Mouse (Mus musculus) T-helper 2 cell (primary cell): ENCODE results near the gene Gm43720.

Experiments
- in situ Hi-C: fragments of 300-600 bp; cut with MboI, MseI; formaldehyde crosslinking; loops from one replicate; pipeline ENCODE4 v1.15.1; 2025; ENCODE audit warnings: high pct_unique_total_duplicates

Gene Gm43720

DNA sequence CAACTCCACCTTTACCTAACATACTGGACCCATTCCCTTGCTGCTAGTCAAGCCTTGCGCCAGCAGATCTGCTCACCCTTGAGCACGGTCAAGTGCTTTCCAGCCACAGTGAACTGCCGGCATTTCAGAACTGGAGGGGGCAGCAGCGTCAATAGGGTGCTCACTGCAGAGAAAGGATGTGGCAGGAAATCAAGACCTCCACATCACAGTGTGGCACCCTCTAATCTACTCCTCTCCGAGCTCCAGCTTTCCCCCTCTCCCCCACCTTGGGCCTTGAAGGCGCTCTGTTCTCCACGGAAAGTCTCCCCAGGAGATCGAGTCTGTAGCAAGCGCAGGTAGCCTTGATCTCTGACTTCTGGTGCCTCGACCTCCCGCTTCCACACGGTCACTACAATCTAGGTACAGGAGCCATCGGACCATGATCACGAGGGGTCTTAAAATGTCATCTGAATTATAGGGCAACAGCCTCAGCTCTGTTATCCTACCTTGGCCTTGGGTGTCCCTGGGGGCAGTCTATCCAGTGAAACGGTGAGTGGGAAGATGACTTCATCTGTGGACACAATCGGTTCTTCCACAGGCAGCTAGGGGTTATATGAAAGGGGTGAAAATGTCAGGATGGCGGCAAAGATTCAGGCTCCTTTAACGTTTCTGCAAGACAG is 17.0 kb downstream of the Gm43720 start:
- in situ Hi-C loops: no loop called here

DNA sequence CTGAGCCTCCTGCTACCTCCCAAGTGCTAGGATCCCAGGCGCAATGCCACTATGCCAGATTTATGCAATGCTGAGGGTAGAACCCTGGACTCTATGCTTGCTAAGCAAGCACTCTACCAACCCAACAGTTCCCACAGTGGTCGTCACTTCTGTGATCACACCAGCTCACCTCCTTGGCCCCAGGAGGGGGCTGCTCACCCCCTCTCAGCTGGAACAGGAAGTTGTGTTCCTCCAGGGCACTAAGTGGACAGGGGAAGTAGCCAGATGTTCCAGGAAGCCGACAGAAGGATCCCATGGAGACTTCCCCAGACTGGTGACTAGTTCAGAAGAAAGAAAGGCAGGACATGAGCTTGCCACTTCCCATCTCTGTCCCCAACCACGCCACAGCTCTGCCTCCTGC is 17.8 kb downstream of the Gm43720 start:
- in situ Hi-C loops: no loop called here

DNA sequence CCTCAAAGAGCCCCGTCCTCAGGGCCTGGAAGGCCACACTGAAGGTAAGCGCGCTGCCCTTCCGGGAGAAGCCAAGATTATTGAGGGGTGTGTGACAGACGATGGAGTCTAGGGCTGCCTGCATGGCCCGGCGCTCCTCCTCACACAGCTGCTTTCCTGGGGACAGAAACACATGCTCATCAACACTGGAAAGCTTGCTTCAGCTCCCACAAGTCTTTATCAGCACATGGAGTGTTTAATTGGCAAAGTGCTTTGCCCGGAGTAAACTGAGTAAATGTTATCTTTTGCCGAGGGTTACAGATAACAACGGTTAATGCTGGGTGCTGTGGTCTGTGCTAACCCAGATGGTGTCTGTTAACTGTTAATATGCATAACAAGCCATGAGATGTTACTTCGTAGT is 18.9 kb downstream of the Gm43720 start:
- in situ Hi-C loops: no loop called here

DNA sequence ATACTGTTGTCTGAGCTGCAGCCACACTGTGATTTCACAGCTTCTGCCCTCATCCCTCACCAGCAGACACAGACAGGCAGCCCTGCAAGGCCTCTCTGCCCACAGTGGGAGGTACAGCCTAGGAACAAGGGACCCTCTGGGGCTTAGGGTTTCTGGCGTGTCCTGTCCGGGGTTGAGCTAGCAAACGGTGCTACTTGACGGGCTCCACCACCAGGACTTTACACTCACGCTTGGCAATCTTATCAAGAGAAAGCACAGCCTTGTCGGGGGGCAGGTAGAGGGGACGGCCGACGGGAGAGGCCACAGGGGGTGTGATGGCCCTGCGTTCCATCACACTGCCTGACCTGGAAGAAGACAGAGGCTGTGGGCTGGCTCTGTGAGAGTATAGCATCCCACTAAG is 19.7 kb downstream of the Gm43720 start:
- in situ Hi-C loops: no loop called here

DNA sequence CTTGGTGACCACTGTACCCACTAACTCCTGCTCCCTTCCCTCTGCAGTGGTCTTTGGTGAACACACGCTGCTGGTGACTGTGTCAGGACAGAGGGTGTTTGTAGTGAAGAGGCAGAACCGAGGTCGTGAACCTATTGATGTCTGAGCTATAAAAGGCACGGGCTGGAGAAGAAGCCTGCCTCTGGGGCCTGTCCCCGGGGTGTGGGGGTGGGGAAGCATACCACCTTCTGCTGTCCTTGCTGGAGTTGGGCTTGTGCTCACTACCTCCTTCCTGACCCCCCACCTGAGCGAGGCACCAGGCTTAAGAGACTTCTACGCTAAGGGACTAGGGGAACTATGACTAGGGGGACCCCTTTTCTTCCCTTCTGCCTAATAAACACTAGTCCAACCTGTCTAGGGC is 20.8 kb downstream of the Gm43720 start:
- in situ Hi-C loops: no loop called here

DNA sequence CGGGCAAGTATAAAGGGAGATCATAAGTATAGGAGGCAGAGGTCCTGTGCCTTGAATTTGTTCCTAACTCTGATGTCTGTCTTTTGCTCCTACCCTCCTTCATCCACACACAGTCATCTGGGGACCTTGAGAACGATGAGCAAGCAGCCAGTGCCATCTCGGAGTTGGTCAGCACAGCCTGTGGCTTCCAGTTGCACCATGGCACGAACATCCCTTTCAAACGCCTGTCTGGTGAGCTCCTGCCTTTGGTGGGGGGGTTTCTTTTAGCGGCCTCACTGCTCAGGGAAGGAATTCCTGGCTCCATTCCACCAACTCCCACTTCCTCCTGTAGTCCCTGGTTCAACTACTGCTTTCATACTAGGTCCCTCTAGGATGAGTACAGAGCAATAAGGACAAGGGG is 21.2 kb downstream of the Gm43720 start:
- in situ Hi-C loops: no loop called here

GRCm38 (mm10) chr5:138258078-138258477 is 21.7 kb downstream of the Gm43720 start:
- in situ Hi-C loops: no loop called here

- in situ Hi-C loops: no loop called here
These were observed 22.2 kb downstream of the Gm43720 start for GRCm38 (mm10) chr5:138257585-138257978.

- in situ Hi-C loops: no loop called here
These were observed 22.7 kb downstream of the Gm43720 start for GRCm38 (mm10) chr5:138256966-138257584.

DNA sequence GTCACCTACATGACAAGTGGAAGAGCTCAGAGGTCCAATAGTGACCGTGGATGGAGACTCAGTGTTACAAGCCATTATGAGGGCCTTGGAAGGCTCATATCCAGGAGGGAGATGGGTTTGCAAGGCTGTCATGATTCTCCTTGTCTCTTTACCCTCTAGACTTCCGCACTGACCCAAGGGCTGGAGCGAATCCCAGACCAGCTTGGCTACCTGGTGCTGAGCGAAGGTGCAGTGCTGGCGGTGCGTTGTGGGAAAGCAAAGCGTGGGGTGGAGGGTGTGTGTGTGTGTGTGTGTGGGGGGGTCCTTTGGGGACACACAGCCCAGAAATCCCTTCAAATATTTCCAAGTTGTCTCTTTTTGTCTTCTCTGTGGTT is 23.7 kb downstream of the Gm43720 start:
- in situ Hi-C loops: no loop called here

- in situ Hi-C loops: no loop called here
These were observed 24.2 kb downstream of the Gm43720 start, which contains the start of gene Lamtor4 for GRCm38 (mm10) chr5:138255353-138256093. TSS of gene Lamtor4 (plus strand) at chr5:138255482.

DNA sequence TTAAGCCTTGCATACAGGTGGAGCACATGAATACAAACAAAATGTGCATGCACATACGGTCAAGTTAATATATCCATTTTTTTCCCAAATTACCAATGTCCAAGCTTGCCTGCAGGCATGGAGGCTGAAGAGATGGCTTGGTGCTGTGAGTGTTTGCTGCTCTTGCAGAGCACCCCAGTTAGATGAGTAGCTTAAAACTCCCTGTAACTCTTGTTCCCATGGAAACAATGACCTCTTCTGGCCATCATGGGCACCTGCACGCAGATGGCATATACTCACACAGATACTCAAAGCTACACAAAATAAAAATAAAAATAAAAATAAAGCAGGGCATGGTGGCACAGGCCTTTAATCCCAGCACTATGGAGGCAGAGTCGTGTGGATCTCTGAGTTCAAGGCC is 26.7 kb downstream of the Gm43720 start:
- in situ Hi-C loops: loop anchor here (5.0 kb wide), 1 partner anchor 86 kb away; no protein-coding TSS in a partner anchor

GRCm38 (mm10) chr5:138251144-138251543 is 28.6 kb downstream of the Gm43720 start:
- in situ Hi-C loops: loop anchor here (5.0 kb wide), 1 partner anchor 84 kb away; no protein-coding TSS in a partner anchor

- in situ Hi-C loops: no loop called here
These were observed 38.2 kb downstream of the Gm43720 start for GRCm38 (mm10) chr5:138241511-138241910.

GRCm38 (mm10) chr5:138234224-138234623 is 45.5 kb downstream of the Gm43720 start:
- in situ Hi-C loops: loop anchor here (10.0 kb wide), 1 partner anchor 1439 kb away; no protein-coding TSS in a partner anchor

- in situ Hi-C loops: loop anchor here (10.0 kb wide), 1 partner anchor 1439 kb away; no protein-coding TSS in a partner anchor
These were observed 46.0 kb downstream of the Gm43720 start for GRCm38 (mm10) chr5:138233778-138234177.

DNA sequence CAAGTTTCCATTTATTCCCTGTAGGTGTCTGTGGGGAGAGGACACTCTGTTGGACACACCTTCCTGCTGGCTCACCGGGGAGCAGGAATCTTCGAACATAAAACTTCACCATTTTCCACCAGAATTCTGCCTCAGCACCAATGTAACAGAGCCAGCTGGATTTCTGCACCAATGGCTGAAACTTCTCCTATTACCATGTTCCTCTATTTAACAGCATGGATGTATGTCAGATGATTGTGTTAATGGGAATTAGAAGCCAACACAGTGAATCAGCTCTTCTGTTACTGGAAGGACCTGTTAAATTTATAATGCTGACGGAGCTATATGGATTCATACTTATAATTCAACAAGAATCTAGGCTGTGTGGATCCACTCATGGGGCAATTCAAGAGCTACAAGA is 50.2 kb downstream of the Gm43720 start:
- in situ Hi-C loops: loop anchor here (10.0 kb wide), 1 partner anchor 425 kb away; no protein-coding TSS in a partner anchor

DNA sequence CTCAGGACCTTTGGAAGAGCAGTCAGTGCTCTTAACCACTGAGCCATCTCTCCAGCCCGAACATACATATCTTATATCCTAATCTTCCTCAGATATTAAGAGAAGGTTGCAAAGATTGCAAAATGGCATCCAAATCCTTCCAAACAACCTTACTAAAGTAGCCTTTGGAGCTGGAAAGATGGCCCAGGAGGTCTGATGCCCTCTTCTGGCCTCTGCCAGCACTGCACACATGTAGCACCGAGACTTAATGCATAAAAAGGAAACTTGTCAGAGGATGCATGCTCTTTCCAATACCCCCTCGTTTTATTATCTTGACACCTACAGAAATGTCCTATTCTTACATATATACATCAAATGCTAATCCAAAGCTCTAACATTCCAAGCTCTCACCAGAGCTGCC is 51.7 kb downstream of the Gm43720 start:
- in situ Hi-C loops: loop anchor here (10.0 kb wide), 1 partner anchor 427 kb away; no protein-coding TSS in a partner anchor

DNA sequence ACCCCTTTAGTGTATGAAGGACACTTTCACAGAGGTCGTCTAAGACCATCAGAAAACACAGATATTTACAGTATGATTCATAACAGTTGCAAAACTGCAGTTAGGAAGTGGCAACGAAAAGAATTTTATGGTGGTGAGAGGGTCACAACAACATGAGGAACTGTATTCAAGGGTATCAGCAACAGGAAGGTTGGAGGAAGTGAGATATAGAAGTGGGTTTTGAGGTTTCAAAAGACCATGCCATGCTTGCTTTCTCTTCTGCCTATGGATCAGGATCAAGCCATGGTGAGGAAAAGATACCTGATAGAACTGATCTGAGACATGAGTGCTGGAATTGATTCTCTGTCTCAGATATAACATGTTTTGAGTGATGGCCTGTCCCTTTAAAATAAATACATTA is 52.4 kb downstream of the Gm43720 start:
- in situ Hi-C loops: loop anchor here (10.0 kb wide), 1 partner anchor 427 kb away; no protein-coding TSS in a partner anchor

DNA sequence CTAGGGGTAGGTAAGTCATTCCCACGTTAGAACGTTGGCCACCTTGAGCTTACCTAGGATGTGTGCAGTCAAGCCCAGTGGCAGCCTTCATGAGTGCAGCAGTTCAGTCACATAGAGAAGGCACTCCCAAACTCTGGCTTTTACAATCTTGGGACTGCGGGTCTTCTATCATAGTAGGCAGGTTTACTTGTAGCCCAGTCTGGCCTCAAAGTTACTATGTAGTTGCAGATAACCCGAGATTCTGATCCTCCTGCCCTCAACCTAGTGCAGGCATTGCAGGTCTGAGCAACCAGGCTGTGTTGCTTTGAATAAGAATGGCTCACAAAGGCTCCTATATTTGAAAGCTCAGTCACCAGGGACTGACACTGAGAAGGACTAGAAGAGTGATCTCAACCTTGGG is 53.3 kb downstream of the Gm43720 start:
- in situ Hi-C loops: loop anchor here (10.0 kb wide), 1 partner anchor 428 kb away; no protein-coding TSS in a partner anchor

DNA sequence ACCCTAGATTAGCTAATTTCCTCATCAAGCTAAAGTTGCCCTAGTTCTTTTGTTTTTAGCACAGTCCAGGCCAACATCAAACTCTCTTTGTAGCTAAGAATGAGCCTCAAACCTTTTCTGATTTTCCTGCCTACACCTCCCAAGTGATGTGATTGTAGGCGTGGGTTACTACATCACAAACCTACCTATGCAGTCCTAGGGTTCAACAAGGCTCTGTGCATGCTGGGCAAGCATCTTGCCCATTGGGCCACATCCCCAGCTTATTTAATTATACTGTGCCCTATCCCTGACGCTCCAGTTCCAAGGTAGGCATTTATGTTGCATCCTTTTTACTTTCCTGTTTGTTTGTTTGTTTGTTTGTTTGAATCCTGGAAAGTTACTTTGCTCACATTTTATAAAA is 54.1 kb downstream of the Gm43720 start, which contains the start of gene Nxpe5:
Gene Nxpe5, plus strand, starts transcription at position 199 of the 400 bp plus-strand sequence.
- in situ Hi-C loops: loop anchor here (10.0 kb wide), 1 partner anchor 429 kb away; no protein-coding TSS in a partner anchor

DNA sequence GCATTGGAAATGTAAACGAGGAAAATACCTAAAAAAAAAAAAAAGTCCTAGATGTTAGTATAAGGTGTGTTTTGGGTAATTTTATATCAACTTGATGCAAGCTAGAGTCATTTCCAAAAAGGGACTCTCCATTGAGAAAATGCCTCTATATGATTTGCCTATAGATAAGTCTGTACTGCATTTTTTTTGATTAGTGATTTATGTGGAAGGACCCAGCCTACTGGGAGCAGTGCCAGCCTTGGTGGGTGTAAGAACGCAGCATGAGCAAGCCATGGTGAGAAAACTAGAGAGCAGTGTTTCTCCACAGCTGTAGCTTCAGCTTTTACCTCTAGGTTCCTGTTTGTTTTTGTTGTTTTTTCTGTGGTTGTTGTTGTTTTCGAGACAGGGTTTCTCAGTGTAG is 56.5 kb downstream of the Gm43720 start:
- in situ Hi-C loops: loop anchor here (10.0 kb wide), 1 partner anchor 432 kb away; no protein-coding TSS in a partner anchor
